Mouse (Mus musculus): ENCODE measurements around the gene Sfn. TPM values are rescaled to one million over a fixed set of nuclear protein-coding genes. Genes with fewer than 3 reads are reported as not detected.

The Sfn gene
- polyA plus RNA-seq, 2 experiments: 139 to 295 TPM

DNA sequence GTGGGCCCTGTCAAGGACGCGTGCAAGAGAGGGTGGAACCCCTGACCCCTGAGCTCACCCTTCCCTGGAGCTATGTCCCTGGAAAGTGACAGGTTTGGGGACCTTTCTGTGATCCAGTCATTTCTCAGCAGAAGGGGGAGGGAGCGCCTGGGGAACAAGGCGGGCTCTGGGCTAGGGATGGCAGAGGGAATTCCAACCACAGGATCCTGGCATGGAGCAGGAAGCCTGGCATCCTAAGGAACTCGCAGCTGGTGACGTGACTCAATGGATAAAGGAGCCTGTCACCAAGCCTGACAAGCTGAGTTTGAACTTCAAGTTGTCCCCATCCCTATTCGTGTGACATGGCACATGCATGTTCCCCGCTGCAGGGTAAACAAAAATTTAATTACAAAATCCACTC, 11.1 kb upstream of the Sfn start:
- no peak overlapping the region for H3K9ac ChIP-seq (ENCODE audit: low read depth, low read length, severe bottlenecking)

GRCm38 (mm10) chr4:133612416-133612815, 10.4 kb upstream of the Sfn start:
- no peak overlapping the region for H3K4me2 ChIP-seq (replicated peaks; ENCODE audit: low read depth, low read length, severe bottlenecking)
- no peak overlapping the region for H3K27ac ChIP-seq (replicated peaks; ENCODE audit: low read depth, low read length)
- peaks cover 6% of the 10 kb centered on the region; the same call in 1 of the 2 replicates for H3K9me3 ChIP-seq (ENCODE audit: control insufficient read depth, low read length)
- H3K4me1 ChIP-seq (ENCODE audit: control insufficient read depth, insufficient read depth, low read length): no peaks in the 10 kb centered on the region
- no peak for TF ChIP-seq POLR2A (IDR thresholded peaks at IDR 0.05; ENCODE audit: borderline replicate concordance, extremely low read depth, insufficient read depth, insufficient read length)
- 94% methylated on average over 7 of the region's 7 CpGs for WGBS
- H3K27me3 ChIP-seq (ENCODE audit: control insufficient read depth, insufficient read depth, low read length): no peaks in the 10 kb centered on the region
- DNase-seq (ENCODE audit: low spot score): no peak
- peaks cover 76% of the 10 kb centered on the region for H3K36me3 ChIP-seq (ENCODE audit: control insufficient read depth, insufficient read depth, low read length)
- H3K9ac ChIP-seq (ENCODE audit: low read depth, low read length, severe bottlenecking): no peak overlapping the region
- H3K4me3 ChIP-seq (replicated peaks; ENCODE audit: low read length): no peak overlapping the region
- no peak for ATAC-seq (ENCODE audit: low FRiP score, low read depth)

More for the DNA sequence above, 11.1 kb upstream of the Sfn start:
- 97% methylated on average over 8 of the region's 8 CpGs for WGBS
- TF ChIP-seq POLR2A (IDR thresholded peaks at IDR 0.05; ENCODE audit: borderline replicate concordance, extremely low read depth, insufficient read depth, insufficient read length): no peak
- Histone ChIP-seq H3K9me3 (ENCODE audit: control insufficient read depth, low read length) (peaks cover 6% of the 10 kb centered on the region; the same call in 1 of the 2 replicates), H3K27ac (replicated peaks; ENCODE audit: low read depth, low read length) (no peak overlapping the region), H3K36me3 (ENCODE audit: control insufficient read depth, insufficient read depth, low read length) (peaks cover 74% of the 10 kb centered on the region), H3K4me3 (replicated peaks; ENCODE audit: low read length) (no peak overlapping the region), H3K4me2 (replicated peaks; ENCODE audit: low read depth, low read length, severe bottlenecking) (no peak overlapping the region), H3K4me1 (ENCODE audit: control insufficient read depth, insufficient read depth, low read length) (no peaks in the 10 kb centered on the region), H3K27me3 (ENCODE audit: control insufficient read depth, insufficient read depth, low read length) (no peaks in the 10 kb centered on the region)
- ATAC-seq (ENCODE audit: low FRiP score, low read depth) (no peak), DNase-seq (ENCODE audit: low spot score) (no peak)

DNA sequence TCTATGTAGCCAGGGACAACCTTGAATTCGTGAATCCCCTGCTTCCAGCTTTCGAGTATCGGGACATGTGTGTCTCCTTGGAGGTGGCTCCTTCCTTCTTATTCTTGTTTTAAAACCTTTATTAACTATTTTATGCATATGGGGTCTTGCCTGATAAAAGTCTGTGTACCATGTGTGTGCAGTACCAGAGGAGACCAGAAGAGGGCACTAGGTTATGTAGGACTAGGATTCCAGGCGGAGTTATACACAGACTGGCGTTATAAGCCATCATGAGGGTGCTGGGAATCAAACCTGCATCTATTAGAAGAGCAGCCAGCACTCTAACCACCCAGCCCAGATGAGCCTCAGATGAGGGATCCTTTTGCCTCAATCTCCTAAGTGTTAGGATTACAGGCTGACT, 9.8 kb upstream of the Sfn start:
- peaks cover 82% of the 10 kb centered on the region for H3K36me3 ChIP-seq (ENCODE audit: control insufficient read depth, insufficient read depth, low read length)
- no peak overlapping the region for H3K9ac ChIP-seq (ENCODE audit: low read depth, low read length, severe bottlenecking)
- H3K27me3 ChIP-seq (ENCODE audit: control insufficient read depth, insufficient read depth, low read length): no peaks in the 10 kb centered on the region
- peaks cover 6% of the 10 kb centered on the region; the same call in 1 of the 2 replicates for H3K9me3 ChIP-seq (ENCODE audit: control insufficient read depth, low read length)
- H3K4me1 ChIP-seq (ENCODE audit: control insufficient read depth, insufficient read depth, low read length): no peaks in the 10 kb centered on the region
- no peak for TF ChIP-seq POLR2A (IDR thresholded peaks at IDR 0.05; ENCODE audit: borderline replicate concordance, extremely low read depth, insufficient read depth, insufficient read length)
- H3K27ac ChIP-seq (replicated peaks; ENCODE audit: low read depth, low read length): no peak overlapping the region
- no peak overlapping the region for H3K4me3 ChIP-seq (replicated peaks; ENCODE audit: low read length)
- DNase-seq (ENCODE audit: low spot score) (no peak), ATAC-seq (ENCODE audit: low FRiP score, low read depth) (no peak)
- H3K4me2 ChIP-seq (replicated peaks; ENCODE audit: low read depth, low read length, severe bottlenecking): no peak overlapping the region
- 95% methylated on average over 5 of the region's 5 CpGs for WGBS

DNA sequence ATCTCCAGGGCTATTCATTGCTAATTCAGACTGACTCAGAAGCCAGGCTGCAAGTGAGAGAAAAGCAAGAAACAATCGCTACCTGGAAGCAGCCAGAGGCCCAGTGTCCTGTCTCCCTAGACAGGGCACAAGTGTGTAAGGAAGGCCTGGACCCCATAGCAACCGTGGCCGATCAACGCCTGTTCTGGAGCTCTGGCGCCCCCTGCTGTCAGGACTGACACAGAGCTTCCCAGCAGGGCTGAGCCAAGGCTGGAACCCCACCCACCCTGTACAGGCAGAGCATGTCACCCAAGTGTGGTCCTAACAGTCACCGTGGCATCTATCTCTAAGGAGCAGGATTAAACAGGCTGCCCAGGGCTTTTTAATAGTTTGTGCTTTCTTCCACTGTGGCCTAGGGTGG, 7.8 kb upstream of the Sfn start:
- peak; percentile 69 for DNase-seq (ENCODE audit: low spot score)
- Histone ChIP-seq H3K27ac (replicated peaks; ENCODE audit: low read depth, low read length) (no peak overlapping the region), H3K4me1 (ENCODE audit: control insufficient read depth, insufficient read depth, low read length) (no peaks in the 10 kb centered on the region), H3K27me3 (ENCODE audit: control insufficient read depth, insufficient read depth, low read length) (no peaks in the 10 kb centered on the region), H3K9ac (ENCODE audit: low read depth, low read length, severe bottlenecking) (no peak overlapping the region), H3K9me3 (ENCODE audit: control insufficient read depth, low read length) (peaks cover 6% of the 10 kb centered on the region; the same call in 1 of the 2 replicates), H3K36me3 (ENCODE audit: control insufficient read depth, insufficient read depth, low read length) (peaks cover 88% of the 10 kb centered on the region), H3K4me2 (replicated peaks; ENCODE audit: low read depth, low read length, severe bottlenecking) (no peak overlapping the region), H3K4me3 (replicated peaks; ENCODE audit: low read length) (no peak overlapping the region)
- WGBS: 25% methylated on average over 6 of the region's 6 CpGs
- TF ChIP-seq POLR2A (IDR thresholded peaks at IDR 0.05; ENCODE audit: borderline replicate concordance, extremely low read depth, insufficient read depth, insufficient read length): no peak
- ATAC-seq (ENCODE audit: low FRiP score, low read depth): peak; percentile 49; the same call in 1 of the 2 replicates

GRCm38 (mm10) chr4:133607284-133607683, 5.3 kb upstream of the Sfn start:
- no peak for ATAC-seq (ENCODE audit: low FRiP score, low read depth)
- Histone ChIP-seq H3K4me1 (ENCODE audit: control insufficient read depth, insufficient read depth, low read length) (no peaks in the 10 kb centered on the region), H3K9me3 (ENCODE audit: control insufficient read depth, low read length) (peaks cover 5% of the 10 kb centered on the region; the same call in 1 of the 2 replicates), H3K36me3 (ENCODE audit: control insufficient read depth, insufficient read depth, low read length) (peaks cover 77% of the 10 kb centered on the region), H3K27ac (replicated peaks; ENCODE audit: low read depth, low read length) (no peak overlapping the region), H3K9ac (ENCODE audit: low read depth, low read length, severe bottlenecking) (no peak overlapping the region), H3K4me2 (replicated peaks; ENCODE audit: low read depth, low read length, severe bottlenecking) (no peak overlapping the region), H3K4me3 (replicated peaks; ENCODE audit: low read length) (no peak overlapping the region), H3K27me3 (ENCODE audit: control insufficient read depth, insufficient read depth, low read length) (peaks cover 8% of the 10 kb centered on the region; the same call in 1 of the 2 replicates)
- 61% methylated on average over 10 of the region's 10 CpGs for WGBS
- DNase-seq (ENCODE audit: low spot score): no peak
- TF ChIP-seq POLR2A (IDR thresholded peaks at IDR 0.05; ENCODE audit: borderline replicate concordance, extremely low read depth, insufficient read depth, insufficient read length): no peak

Data from limb, embryonic 14.5 days (tissue).